Mouse (Mus musculus) right cerebral cortex, adult 18-20 months (tissue): ENCODE results near the gene Gtpbp10.
A peak's percentile ranks its signal among the peaks of the same experiment; 100 is the strongest.

Experiments
- DNase-seq: peaks from one replicate; pipeline ENCODE4 v3.0.0; 2022; ENCODE audit warnings: mixed read lengths

The Gtpbp10 gene

GRCm38 (mm10) chr5:5559079-5559740, at the start of gene Gtpbp10:
Gene Gtpbp10 (minus strand): TSS chr5:5559538.
- peak; percentile 92 for DNase-seq

GRCm38 (mm10) chr5:5587686-5588085, 28.3 kb upstream of the Gtpbp10 start:
- no peak for DNase-seq

GRCm38 (mm10) chr5:5573749-5574317, 14.5 kb upstream of the Gtpbp10 start, which contains the start of gene Gm8773:
Gene Gm8773 (plus strand): TSS chr5:5573799.
- no peak for DNase-seq

GRCm38 (mm10) chr5:5562435-5562834, 3.1 kb upstream of the Gtpbp10 start:
- no peak for DNase-seq

GRCm38 (mm10) chr5:5561041-5561706, 1.8 kb upstream of the Gtpbp10 start:
- DNase-seq, result no peak

- DNase-seq, result no peak
These were observed 460 bp upstream of the Gtpbp10 start for GRCm38 (mm10) chr5:5559798-5560197.

GRCm38 (mm10) chr5:5551110-5551509, 8.2 kb downstream of the Gtpbp10 start:
- DNase-seq, result no peak

GRCm38 (mm10) chr5:5540385-5540784, 19.0 kb downstream of the Gtpbp10 start:
- no peak for DNase-seq

GRCm38 (mm10) chr5:5539771-5540170, 19.6 kb downstream of the Gtpbp10 start:
- no peak for DNase-seq

- no peak for DNase-seq
These were observed 23.2 kb downstream of the Gtpbp10 start for GRCm38 (mm10) chr5:5536131-5536530.

- DNase-seq, result no peak
These were observed 25.5 kb downstream of the Gtpbp10 start for GRCm38 (mm10) chr5:5533656-5534420.

GRCm38 (mm10) chr5:5515411-5515810, 43.9 kb downstream of the Gtpbp10 start:
- no peak for DNase-seq

- DNase-seq, result peak; percentile 97
These were observed 44.9 kb downstream of the Gtpbp10 start, which contains the start of gene Cldn12 for GRCm38 (mm10) chr5:5514196-5515076. Gene Cldn12 (minus strand): TSS chr5:5514958.

- DNase-seq, result no peak
These were observed 47.9 kb downstream of the Gtpbp10 start for GRCm38 (mm10) chr5:5511401-5511800.

GRCm38 (mm10) chr5:5510989-5511388, 48.3 kb downstream of the Gtpbp10 start:
- peak; percentile 69 for DNase-seq

GRCm38 (mm10) chr5:5510304-5510887, 48.9 kb downstream of the Gtpbp10 start:
- DNase-seq, result no peak

GRCm38 (mm10) chr5:5508231-5508630, 51.1 kb downstream of the Gtpbp10 start:
- DNase-seq, result no peak

- DNase-seq, result peak; percentile 61
These were observed 51.6 kb downstream of the Gtpbp10 start for GRCm38 (mm10) chr5:5507701-5508225.

GRCm38 (mm10) chr5:5504456-5504855, 54.9 kb downstream of the Gtpbp10 start:
- no peak for DNase-seq

- DNase-seq, result no peak
These were observed 56.0 kb downstream of the Gtpbp10 start for GRCm38 (mm10) chr5:5503381-5503780.

GRCm38 (mm10) chr5:5501583-5501982, 57.8 kb downstream of the Gtpbp10 start:
- no peak for DNase-seq

- DNase-seq, result no peak
These were observed 62.9 kb downstream of the Gtpbp10 start for GRCm38 (mm10) chr5:5496393-5496792.
